Comparison of ENCODE assay signal across 8 mouse cellular contexts in genomic region chr12:21315923-21316868, GRCm38 (mm10). TPM values are rescaled to one million over a fixed set of nuclear protein-coding genes. Genes with fewer than 3 reads are reported as not detected.
A peak's percentile ranks its signal among the peaks of the same experiment; 100 is the strongest.
DNase-seq lines count a peak whose midpoint lies in the region; ATAC-seq and TF ChIP-seq lines count a peak whose summit lies in the region.

Gene Iah1, plus strand, starts transcription at chr12:21316389.

- ATAC-seq in forebrain, embryonic 12.5 days (ENCODE audit: low FRiP score) = peak; percentile 95
- peak; percentile 88 for ATAC-seq in heart, postnatal 0 days (ENCODE audit: insufficient read depth, low read depth)
- peak; percentile 95 for ATAC-seq in liver, embryonic 16.5 days (ENCODE audit: low read depth)
- ATAC-seq in neural tube, embryonic 13.5 days (ENCODE audit: low read depth) = peak; percentile 93

- 3% methylated on average over 58 of the region's 59 CpGs for WGBS in forebrain, embryonic 12.5 days
- 2% methylated on average over 58 of the region's 59 CpGs for WGBS in heart, postnatal 0 days
- 2% methylated on average over 59 of the region's 59 CpGs for WGBS in liver, embryonic 16.5 days (ENCODE audit: insufficient replicate concordance)
- WGBS in neural tube, embryonic 13.5 days = 3% methylated on average over 59 of the region's 59 CpGs

- TF ChIP-seq POLR2A in CH12.LX (IDR thresholded peaks at IDR 0.05; ENCODE audit: low read depth, low read length) = peak; percentile 94
- peak; percentile 64; the same call in 1 of the 2 replicates for TF ChIP-seq POLR2A in testis, adult 2 months (IDR thresholded peaks at IDR 0.05; ENCODE audit: control insufficient read depth, low read depth, low read length)

- H3K4me3 ChIP-seq in CH12.LX (replicated peaks in 1 of 3; ENCODE audit: low read depth in 2 of 3, low read length in 2 of 3, poor library complexity in 1 of 3) = peak within 1 kb of the TSS; percentile 78 to 93 (median 86)
- H3K4me3 ChIP-seq in forebrain, embryonic 12.5 days (replicated peaks) = peak within 1 kb of the TSS; percentile 70
- peak within 1 kb of the TSS; percentile 65 for H3K4me3 ChIP-seq in heart, postnatal 0 days (ENCODE audit: low read depth, low read length)
- H3K4me3 ChIP-seq in liver, embryonic 16.5 days (ENCODE audit: low read depth, low read length) = peak within 1 kb of the TSS; percentile 83
- H3K4me3 ChIP-seq in neural tube, embryonic 13.5 days = peak within 1 kb of the TSS; percentile 58
- H3K4me3 ChIP-seq in testis, adult 2 months (ENCODE audit: control insufficient read depth, low read depth, low read length) = peak within 1 kb of the TSS; percentile 97

- TF ChIP-seq CTCF in CH12.LX (conservative IDR thresholded peaks at IDR 0.05 in 1 of 2, IDR thresholded peaks at IDR 0.05 in 1 of 2; ENCODE audit: low read depth in 2 of 2, low read length in 2 of 2) = no peak
- no peak for TF ChIP-seq CTCF in heart, postnatal 0 days (IDR thresholded peaks at IDR 0.05; ENCODE audit: low read depth)
- TF ChIP-seq CTCF in testis, adult 2 months (IDR thresholded peaks at IDR 0.05; ENCODE audit: control insufficient read depth, insufficient read depth, insufficient replicate concordance, low read depth, low read length) = no peak

- no peak for TF ChIP-seq EP300 in CH12.LX (IDR thresholded peaks at IDR 0.05; ENCODE audit: low read length)
- TF ChIP-seq EP300 in heart, postnatal 0 days (IDR thresholded peaks at IDR 0.05; ENCODE audit: low read depth) = no peak

- dilution Hi-C loops in CH12.LX (cut with MboI; ENCODE audit: extremely low pct_ligation_motif_present, extremely low pct_unique_long_range_greater_than_20kb, low sequenced_read_pairs) = no loop called here

- no peaks in the 10 kb centered on the region for H3K27me3 ChIP-seq in CH12.LX (replicated peaks)
- no peaks in the 10 kb centered on the region for H3K27me3 ChIP-seq in forebrain, embryonic 12.5 days
- H3K27me3 ChIP-seq in heart, postnatal 0 days (ENCODE audit: control insufficient read depth, insufficient read depth, low read length) = no peaks in the 10 kb centered on the region
- H3K27me3 ChIP-seq in liver, embryonic 16.5 days (ENCODE audit: control insufficient read depth, insufficient read depth, low read depth, low read length) = no peaks in the 10 kb centered on the region
- H3K27me3 ChIP-seq in neural tube, embryonic 13.5 days = no peaks in the 10 kb centered on the region
- H3K27me3 ChIP-seq in testis, adult 2 months (ENCODE audit: control insufficient read depth, insufficient read depth, low read length) = no peaks in the 10 kb centered on the region

- peaks cover 9% of the 10 kb centered on the region for H3K79me2 ChIP-seq in CH12.LX (replicated peaks; ENCODE audit: control insufficient read depth, extremely low read depth, insufficient read depth, poor library complexity, severe bottlenecking)

- in situ Hi-C loops in CH12.LX (cut with MboI; ENCODE audit: low pct_ligation_motif_present, low pct_unique_long_range_greater_than_20kb, low sequenced_read_pairs) = no loop called here

- peak; percentile 84 for DNase-seq in CH12.LX (ENCODE audit: extremely low read depth)
- peak; percentile 70 for DNase-seq in c-Kit-positive CD71-positive TER-119-positive erythroid progenitor cells, embryonic 14.5 days (ENCODE audit: low spot score)
- DNase-seq in heart, postnatal 0 days (ENCODE audit: low spot score) = peak; percentile 59
- peak; percentile 90 to 93 for DNase-seq in kidney, postnatal 4 days

- H3K4me1 ChIP-seq in CH12.LX (ENCODE audit: control insufficient read depth in 1 of 2, insufficient read depth in 2 of 2) = peaks cover 3 to 25% of the 10 kb centered on the region in 2 experiments
- peaks cover 9% of the 10 kb centered on the region for H3K4me1 ChIP-seq in forebrain, embryonic 12.5 days
- peaks cover 5% of the 10 kb centered on the region; the same call in 1 of the 2 replicates for H3K4me1 ChIP-seq in heart, postnatal 0 days (ENCODE audit: control insufficient read depth, insufficient read depth)
- peaks cover 18% of the 10 kb centered on the region for H3K4me1 ChIP-seq in liver, embryonic 16.5 days (ENCODE audit: control insufficient read depth, low read depth, low read length)
- peaks cover 7% of the 10 kb centered on the region for H3K4me1 ChIP-seq in neural tube, embryonic 13.5 days (replicated peaks)
- peaks cover 5% of the 10 kb centered on the region for H3K4me1 ChIP-seq in testis, adult 2 months (ENCODE audit: control insufficient read depth, insufficient read depth, low read length)

- peak within 1 kb of the TSS; percentile 89 for H3K4me2 ChIP-seq in CH12.LX (ENCODE audit: insufficient read depth, low read depth, poor library complexity, severe bottlenecking)
- H3K4me2 ChIP-seq in forebrain, embryonic 12.5 days = peak within 1 kb of the TSS; percentile 66
- peak within 1 kb of the TSS; percentile 67 for H3K4me2 ChIP-seq in heart, postnatal 0 days (ENCODE audit: low read depth, low read length)
- H3K4me2 ChIP-seq in liver, embryonic 16.5 days (ENCODE audit: low read depth, low read length) = peak within 1 kb of the TSS; percentile 94
- peak within 1 kb of the TSS; percentile 77 for H3K4me2 ChIP-seq in neural tube, embryonic 13.5 days

- H3K27ac ChIP-seq in CH12.LX (ENCODE audit: insufficient read depth, low read depth) = peak within 1 kb of the TSS; percentile 64
- 0 out of 2 replicates have a peak within 1 kb of the TSS, but pooled peaks have one; percentile 61 for H3K27ac ChIP-seq in forebrain, embryonic 12.5 days
- H3K27ac ChIP-seq in heart, postnatal 0 days (ENCODE audit: low read depth) = peak within 1 kb of the TSS; percentile 57
- peak within 1 kb of the TSS; percentile 77 for H3K27ac ChIP-seq in liver, embryonic 16.5 days (ENCODE audit: low read length)
- peak within 1 kb of the TSS; percentile 46 for H3K27ac ChIP-seq in neural tube, embryonic 13.5 days (replicated peaks)
- peak within 1 kb of the TSS; percentile 71 for H3K27ac ChIP-seq in testis, adult 2 months (ENCODE audit: control insufficient read depth, insufficient read depth, low read depth, low read length)

- peaks cover 51 to 75% of the 10 kb centered on the region in 2 experiments for H3K36me3 ChIP-seq in CH12.LX (replicated peaks in 1 of 2; ENCODE audit: control insufficient read depth in 1 of 2, insufficient read depth in 1 of 2, low read length in 1 of 2)
- peaks cover 56% of the 10 kb centered on the region for H3K36me3 ChIP-seq in forebrain, embryonic 12.5 days (replicated peaks)
- H3K36me3 ChIP-seq in heart, postnatal 0 days (replicated peaks; ENCODE audit: control insufficient read depth, insufficient read depth, low read length) = peaks cover 49% of the 10 kb centered on the region
- peaks cover 7% of the 10 kb centered on the region for H3K36me3 ChIP-seq in liver, embryonic 16.5 days (ENCODE audit: control insufficient read depth, insufficient read depth)
- peaks cover 51% of the 10 kb centered on the region for H3K36me3 ChIP-seq in neural tube, embryonic 13.5 days
- H3K36me3 ChIP-seq in testis, adult 2 months (ENCODE audit: control insufficient read depth, insufficient read depth, low read length) = no peaks in the 10 kb centered on the region

- no peaks in the 10 kb centered on the region for H3K9me3 ChIP-seq in CH12.LX (replicated peaks; ENCODE audit: low read length)
- no peaks in the 10 kb centered on the region for H3K9me3 ChIP-seq in forebrain, embryonic 12.5 days
- H3K9me3 ChIP-seq in heart, postnatal 0 days (replicated peaks; ENCODE audit: control insufficient read depth, low read length) = no peaks in the 10 kb centered on the region
- H3K9me3 ChIP-seq in liver, embryonic 16.5 days (replicated peaks; ENCODE audit: control insufficient read depth, low read length) = no peaks in the 10 kb centered on the region
- H3K9me3 ChIP-seq in neural tube, embryonic 13.5 days = no peaks in the 10 kb centered on the region

- H3K9ac ChIP-seq in CH12.LX (ENCODE audit: insufficient read depth, low read depth) = peak within 1 kb of the TSS; percentile 67
- peak within 1 kb of the TSS; percentile 77 for H3K9ac ChIP-seq in forebrain, embryonic 12.5 days
- H3K9ac ChIP-seq in heart, postnatal 0 days (replicated peaks; ENCODE audit: low read depth, low read length) = peak within 1 kb of the TSS; percentile 42
- H3K9ac ChIP-seq in liver, embryonic 16.5 days (ENCODE audit: low read depth, low read length) = peak within 1 kb of the TSS; percentile 82
- peak within 1 kb of the TSS; percentile 77 for H3K9ac ChIP-seq in neural tube, embryonic 13.5 days

- no peak for TF ChIP-seq RAD21 in CH12.LX (IDR thresholded peaks at IDR 0.05; ENCODE audit: low read depth, low read length)

TF ChIP-seq in CH12.LX, 34 proteins besides CTCF, POLR2A, EP300 and RAD21 (continues in another document):
- TF ChIP-seq NELFE (IDR thresholded peaks at IDR 0.05; ENCODE audit: low read depth, low read length) (peak; percentile 93), ZNF384 (IDR thresholded peaks at IDR 0.05; ENCODE audit: low read depth, low read length) (no peak), GABPA (IDR thresholded peaks at IDR 0.05; ENCODE audit: insufficient replicate concordance, low read depth, low read length) (no peak), SIN3A (IDR thresholded peaks at IDR 0.05; ENCODE audit: low read length) (peak; percentile 51; the same call in 1 of the 2 replicates), HCFC1 (IDR thresholded peaks at IDR 0.05; ENCODE audit: low read depth, low read length) (peak; percentile 46), NRF1 (IDR thresholded peaks at IDR 0.05; ENCODE audit: low read depth, low read length) (peak; percentile 36; the same call in 1 of the 2 replicates), USF1 (IDR thresholded peaks at IDR 0.05; ENCODE audit: low read depth, low read length) (no peak), TBP (conservative IDR thresholded peaks at IDR 0.05; ENCODE audit: low read depth, low read length) (peak; percentile 78), POLR2AphosphoS2 (IDR thresholded peaks at IDR 0.05; ENCODE audit: low read depth, low read length) (peak; percentile 94; the same call in 1 of the 2 replicates), MAZ (IDR thresholded peaks at IDR 0.05; ENCODE audit: low read depth, low read length) (no peak), JUN (IDR thresholded peaks at IDR 0.05; ENCODE audit: insufficient read depth, low read depth, low read length) (no peak), ZKSCAN1 (IDR thresholded peaks at IDR 0.05; ENCODE audit: borderline replicate concordance, low read depth, low read length) (no peak), USF2 (conservative IDR thresholded peaks at IDR 0.05; ENCODE audit: low read depth, low read length) (no peak)

RNA-seq across cellular contexts. Expression of gene Iah1, which starts in this region (rescaled TPM):
- 64.8 and 126 TPM in 2 replicates for total RNA-seq in CH12.LX (2012; rRNA removed)
- total RNA-seq in CH12.LX (2014; rRNA removed) = 105 and 106 TPM in 2 replicates
- polyA plus RNA-seq in CH12.LX (2012; ENCODE audit: insufficient read length, low read depth) = 55.1 and 62.2 TPM in 2 replicates
- polyA plus RNA-seq in forebrain, embryonic 12.5 days (2016; fragmentation: Nextera tagmentation; extraction: Ambion mirVana) = 41.9 and 45.3 TPM in 2 replicates
- 41.3 and 59.2 TPM in 2 replicates for total RNA-seq in heart, postnatal 0 days (2014; rRNA removed; ENCODE audit: low replicate concordance)
- polyA plus RNA-seq in heart, postnatal 0 days (2015; fragmentation: Nextera tagmentation; extraction: Ambion mirVana) = 44.8 and 49.0 TPM in 2 replicates
- polyA plus RNA-seq in liver, embryonic 16.5 days (2015; fragmentation: Nextera tagmentation; extraction: Ambion mirVana) = 52.9 and 55.8 TPM in 2 replicates
- 37.4 and 38.8 TPM in 2 replicates for polyA plus RNA-seq in neural tube, embryonic 13.5 days (2015; fragmentation: Nextera tagmentation; extraction: Ambion mirVana)
- polyA plus RNA-seq in testis, adult 2 months (2012; rRNA removed) = 18.2 and 18.3 TPM in 2 replicates

Comparison
In these comparisons a context has a peak if more than half of its experiments do, and no peak if none do; other contexts are left out.
1. Peak in every context shown above with its lines: DNase-seq, ATAC-seq, H3K4me3 ChIP-seq and H3K27ac ChIP-seq.